Mouse (Mus musculus) C2C12 (cell line): ENCODE data around the gene Calm3. TPM values are rescaled to one million over a fixed set of nuclear protein-coding genes. Genes with fewer than 3 reads are reported as not detected.
A peak's percentile ranks its signal among the peaks of the same experiment; 100 is the strongest.

Experiments used
- H3K27me3 ChIP-seq: one replicate; pipeline ENCODE4 v1.6.1; 2011; ENCODE audit not compliant: control insufficient read depth, insufficient read depth, insufficient read length
- H3K36me3 ChIP-seq: one replicate; pipeline ENCODE4 v1.6.1; 2011; ENCODE audit not compliant: control insufficient read depth, insufficient read depth
- H3K4me3 ChIP-seq: one replicate; pipeline ENCODE4 v1.5.1; 2011; ENCODE audit warnings: mild to moderate bottlenecking, control low read depth; ENCODE audit not compliant: poor library complexity, insufficient read depth, severe bottlenecking
- H3K79me2 ChIP-seq: one replicate; pipeline ENCODE4 v1.6.1; 2011; ENCODE audit not compliant: control insufficient read depth, insufficient read depth
- H3K79me3 ChIP-seq: one replicate; pipeline ENCODE4 v1.6.1; 2011; ENCODE audit warnings: low read depth, control low read depth
- H3ac ChIP-seq: one replicate; pipeline ENCODE3; 2011; ENCODE audit warnings: low read depth; ENCODE audit not compliant: control insufficient read depth, insufficient read length
- CEBPB ChIP-seq: IDR thresholded peaks from one replicate; pipeline ENCODE4 v1.6.1; 2011; ENCODE audit warnings: low read depth, mild to moderate bottlenecking, control low read depth, moderate library complexity
- CTCF ChIP-seq: IDR thresholded peaks from one replicate; pipeline ENCODE4 v1.5.1; 2011; ENCODE audit not compliant: control insufficient read depth, insufficient read depth, insufficient read length
- FOSL1 ChIP-seq: IDR thresholded peaks from one replicate; pipeline ENCODE4 v1.8.0; 2011; ENCODE audit warnings: mild to moderate bottlenecking, low read length; ENCODE audit not compliant: poor library complexity, insufficient read depth, severe bottlenecking
- MAX ChIP-seq: IDR thresholded peaks from one replicate; pipeline ENCODE4 v1.6.1; 2011; ENCODE audit warnings: mild to moderate bottlenecking, control low read depth
- MYOD1 ChIP-seq: IDR thresholded peaks from one replicate; pipeline ENCODE4 v1.6.1; 2011; ENCODE audit warnings: low read depth; ENCODE audit not compliant: control insufficient read depth, insufficient read length
- MYOG ChIP-seq: IDR thresholded peaks from one replicate; pipeline ENCODE4 v1.6.1; 2011; ENCODE audit not compliant: control insufficient read depth, insufficient read length; ENCODE audit errors: extremely low read depth
- USF1 ChIP-seq: IDR thresholded peaks from one replicate; pipeline ENCODE4 v1.6.1; 2011; ENCODE audit warnings: low read depth, mild to moderate bottlenecking, control low read depth, moderate library complexity
- polyA plus RNA-seq: library from polyadenylated mRNA; unstranded; fragments of >200 nt; fragmentation: generic; extraction: Trizol; gene quantifications from one replicate; pipeline ENCODE4 v1.2.1, GENCODE M21; 2012; ENCODE audit warnings: missing spikeins

Gene Calm3
- polyA plus RNA-seq, 1 experiment: 365 TPM

DNA sequence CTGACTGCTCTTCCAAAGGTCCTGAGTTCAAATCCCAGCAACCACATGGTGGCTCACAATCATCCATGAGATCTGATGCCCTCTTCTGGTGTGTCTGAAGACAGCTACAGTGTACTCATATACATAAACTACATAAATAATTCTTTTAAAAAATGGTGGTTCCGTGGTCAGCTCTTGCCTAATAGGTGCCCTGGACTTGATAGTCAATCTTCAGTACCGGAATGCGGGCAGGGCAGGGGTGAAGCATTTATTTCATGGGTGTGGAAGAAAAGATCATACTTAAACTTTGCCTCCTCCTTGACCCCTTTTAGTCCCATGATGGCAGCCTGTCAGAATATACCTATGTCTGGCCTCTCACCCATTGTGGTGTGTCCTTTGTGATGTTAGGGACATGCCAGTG, 12.0 kb downstream of the Calm3 start:
- peaks cover 9% of the 10 kb centered on the region for H3K36me3 ChIP-seq
- no peak overlapping the region for H3K4me3 ChIP-seq
- H3K79me3 ChIP-seq: peaks cover 5% of the 10 kb centered on the region
- TF ChIP-seq MAX (no peak), CEBPB (peak; percentile 48)
- H3ac ChIP-seq: no peak overlapping the region
- H3K79me2 ChIP-seq: peaks cover 16% of the 10 kb centered on the region
- H3K27me3 ChIP-seq: no peaks in the 10 kb centered on the region

DNA sequence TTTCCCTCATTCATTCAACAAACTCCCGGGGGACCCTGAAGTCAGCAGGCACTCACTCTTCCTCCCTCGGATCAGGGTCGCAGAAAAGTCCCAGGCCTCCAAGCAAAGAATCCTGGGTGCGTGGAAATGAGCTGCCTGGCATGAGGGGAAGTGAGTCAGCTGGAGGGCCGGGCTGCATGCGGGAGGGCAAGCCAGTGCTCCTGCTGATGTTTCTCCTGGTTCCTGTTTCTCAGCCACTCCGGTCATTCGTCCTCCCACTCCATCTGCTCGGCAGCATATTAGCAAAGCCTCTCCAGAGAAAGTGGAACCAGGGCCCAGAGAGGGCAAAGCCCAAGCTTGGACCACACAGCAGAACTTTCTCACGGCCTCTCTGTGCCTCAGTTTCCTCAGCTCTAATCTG, 14.0 kb downstream of the Calm3 start:
- peaks cover 5% of the 10 kb centered on the region for H3K79me3 ChIP-seq
- peaks cover 23% of the 10 kb centered on the region for H3K79me2 ChIP-seq
- no peaks in the 10 kb centered on the region for H3K27me3 ChIP-seq
- peak overlapping the region; percentile 36 for H3ac ChIP-seq
- TF ChIP-seq CEBPB (no peak), MAX (no peak), CTCF (no peak), FOSL1 (no peak), MYOG (no peak), USF1 (no peak), MYOD1 (no peak)
- peaks cover 3% of the 10 kb centered on the region for H3K36me3 ChIP-seq
- peak overlapping the region; percentile 18 for H3K4me3 ChIP-seq

DNA sequence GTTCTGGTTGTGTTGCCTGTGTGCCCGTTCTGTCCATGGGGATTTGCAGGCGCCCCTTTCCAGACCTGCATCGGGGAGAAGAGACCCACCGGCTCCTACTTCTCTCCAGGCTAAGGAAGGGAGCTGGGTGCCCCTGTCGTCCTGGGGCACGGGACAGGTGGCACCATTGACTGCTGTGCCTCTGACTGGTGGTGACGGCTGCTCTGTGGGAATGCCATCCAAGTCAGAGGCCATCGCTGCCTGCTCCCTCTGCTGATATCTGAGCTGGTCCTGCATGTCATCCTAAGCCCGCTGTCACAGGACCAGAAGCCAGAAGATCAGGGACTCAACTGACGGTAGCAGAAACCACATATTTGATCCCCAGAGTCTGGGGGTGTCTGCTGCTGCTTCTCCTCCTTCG, 15.1 kb downstream of the Calm3 start:
- no peak overlapping the region for H3K4me3 ChIP-seq
- H3ac ChIP-seq: peak overlapping the region; percentile 2
- H3K36me3 ChIP-seq: no peaks in the 10 kb centered on the region
- H3K79me2 ChIP-seq: peaks cover 23% of the 10 kb centered on the region
- H3K79me3 ChIP-seq: peaks cover 6% of the 10 kb centered on the region
- H3K27me3 ChIP-seq: no peaks in the 10 kb centered on the region
- no peak for TF ChIP-seq MYOG
- TF ChIP-seq MAX: no peak
- no peak for TF ChIP-seq MYOD1
- TF ChIP-seq CTCF: no peak
- TF ChIP-seq CEBPB: no peak
- no peak for TF ChIP-seq FOSL1
- TF ChIP-seq USF1: no peak

DNA sequence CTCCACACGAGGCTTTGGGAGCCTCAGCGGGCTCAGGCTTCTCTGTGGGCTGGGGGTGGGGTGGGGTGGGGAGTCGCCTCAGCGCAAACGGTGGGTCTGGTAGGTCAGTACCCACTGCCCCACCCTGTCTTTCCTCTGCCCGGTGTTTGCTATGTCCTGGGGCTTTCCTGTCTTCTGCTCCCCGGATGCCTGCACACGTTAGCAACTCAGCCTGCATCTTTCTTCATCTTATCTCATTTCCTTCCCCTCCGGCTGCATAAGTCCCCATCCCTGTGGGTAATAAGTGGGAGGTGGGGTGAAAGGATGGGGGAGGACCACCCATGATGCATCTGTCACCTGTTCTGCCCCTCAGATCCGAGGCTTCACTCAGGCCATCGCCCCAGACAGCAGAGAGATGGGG, 15.5 kb downstream of the Calm3 start:
- Histone ChIP-seq H3K79me2 (peaks cover 23% of the 10 kb centered on the region), H3K4me3 (no peak overlapping the region), H3K79me3 (peaks cover 6% of the 10 kb centered on the region), H3ac (no peak overlapping the region), H3K36me3 (no peaks in the 10 kb centered on the region), H3K27me3 (no peaks in the 10 kb centered on the region)
- no peak for TF ChIP-seq CTCF
- no peak for TF ChIP-seq MYOD1
- TF ChIP-seq MAX: no peak
- TF ChIP-seq USF1: no peak
- TF ChIP-seq MYOG: no peak
- no peak for TF ChIP-seq CEBPB
- TF ChIP-seq FOSL1: no peak

DNA sequence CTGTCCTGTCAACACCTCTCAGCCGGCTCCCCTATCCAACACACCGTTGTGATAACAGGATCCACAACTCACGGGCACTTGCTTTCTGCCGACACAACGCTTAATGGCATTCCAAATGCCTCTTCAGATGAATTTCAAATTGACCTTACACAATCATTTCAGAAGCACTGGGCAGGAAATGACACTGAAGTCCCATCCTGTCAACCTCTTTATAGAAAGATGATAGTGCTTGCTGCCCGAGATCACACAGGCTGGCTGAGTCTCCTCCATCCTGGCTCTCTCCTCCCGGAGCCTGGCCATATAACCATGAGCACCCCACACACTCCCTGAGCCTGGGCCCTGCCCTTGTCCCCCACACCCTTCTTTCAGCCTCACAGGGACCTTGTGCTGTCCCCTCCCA, 16.1 kb downstream of the Calm3 start:
- H3ac ChIP-seq: no peak overlapping the region
- H3K36me3 ChIP-seq: no peaks in the 10 kb centered on the region
- no peaks in the 10 kb centered on the region for H3K27me3 ChIP-seq
- TF ChIP-seq USF1 (no peak), CEBPB (no peak)
- peaks cover 23% of the 10 kb centered on the region for H3K79me2 ChIP-seq
- H3K4me3 ChIP-seq: no peak overlapping the region
- H3K79me3 ChIP-seq: peaks cover 6% of the 10 kb centered on the region

DNA sequence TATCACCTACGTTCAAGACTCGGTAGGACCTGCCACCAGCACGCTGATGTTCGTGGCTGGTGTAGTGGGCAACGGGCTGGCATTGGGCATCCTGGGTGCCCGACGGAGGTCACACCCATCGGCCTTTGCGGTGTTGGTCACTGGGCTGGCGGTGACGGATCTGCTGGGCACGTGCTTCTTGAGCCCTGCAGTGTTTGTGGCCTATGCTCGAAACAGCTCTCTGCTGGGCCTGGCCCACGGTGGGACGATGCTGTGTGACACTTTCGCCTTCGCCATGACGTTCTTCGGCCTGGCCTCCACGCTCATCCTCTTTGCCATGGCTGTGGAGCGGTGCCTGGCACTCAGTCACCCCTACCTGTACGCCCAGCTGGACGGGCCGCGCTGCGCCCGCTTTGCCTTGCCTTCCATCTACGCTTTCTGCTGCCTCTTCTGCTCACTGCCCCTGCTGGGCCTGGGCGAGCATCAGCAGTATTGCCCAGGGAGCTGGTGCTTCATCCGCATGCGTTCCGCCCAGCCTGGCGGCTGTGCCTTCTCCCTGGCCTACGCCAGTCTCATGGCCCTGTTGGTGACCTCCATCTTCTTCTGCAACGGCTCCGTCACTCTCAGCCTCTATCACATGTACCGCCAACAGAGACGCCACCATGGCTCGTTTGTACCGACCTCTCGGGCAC, 16.9 kb downstream of the Calm3 start:
- no peak overlapping the region for H3K4me3 ChIP-seq
- H3K36me3 ChIP-seq: no peaks in the 10 kb centered on the region
- peaks cover 23% of the 10 kb centered on the region for H3K79me2 ChIP-seq
- TF ChIP-seq CEBPB (no peak), FOSL1 (no peak), MAX (no peak), MYOG (no peak), USF1 (no peak)
- H3K79me3 ChIP-seq: peaks cover 6% of the 10 kb centered on the region
- no peaks in the 10 kb centered on the region for H3K27me3 ChIP-seq
- no peak overlapping the region for H3ac ChIP-seq
